Mouse (Mus musculus): ENCODE measurements around the gene Vps33b.
A peak's percentile ranks its signal among the peaks of the same experiment; 100 is the strongest.
"Not testable (repeated sequence)": the region's sequence is repeated elsewhere in the genome, so short reads cannot be mapped to it uniquely, and the experiment has no call there.

Vps33b gene

GRCm38 (mm10) chr7:80319846-80320496, 50.5 kb downstream of the Vps33b start:
- no peak for DNase-seq

GRCm38 (mm10) chr7:80323336-80323735, 53.9 kb downstream of the Vps33b start:
- DNase-seq = no peak

- peak; percentile 78 to 85 for DNase-seq
Measured at GRCm38 (mm10) chr7:80324043-80324815, 54.8 kb downstream of the Vps33b start, which contains the start of gene Rccd1. Rccd1 (minus strand) TSS chr7:80324454.

GRCm38 (mm10) chr7:80324816-80325119, 55.3 kb downstream of the Vps33b start:
- not testable (repeated sequence) for DNase-seq

- DNase-seq = no peak
Measured at GRCm38 (mm10) chr7:80325292-80325868, 55.9 kb downstream of the Vps33b start.

- DNase-seq = no peak
Measured at GRCm38 (mm10) chr7:80326076-80326475, 56.6 kb downstream of the Vps33b start.

- DNase-seq = no peak
Measured at GRCm38 (mm10) chr7:80330278-80330677, 60.8 kb downstream of the Vps33b start.

GRCm38 (mm10) chr7:80331433-80331832, 62.0 kb downstream of the Vps33b start:
- DNase-seq = no peak

- no peak for DNase-seq
Measured at GRCm38 (mm10) chr7:80334848-80335247, 65.4 kb downstream of the Vps33b start.

- DNase-seq = no peak
Measured at GRCm38 (mm10) chr7:80336932-80337331, 67.5 kb downstream of the Vps33b start.

- DNase-seq = peak in 1 of 2 experiments; percentile 45
Measured at GRCm38 (mm10) chr7:80339371-80339770, 69.9 kb downstream of the Vps33b start.

- DNase-seq = peak; percentile 97
Measured at GRCm38 (mm10) chr7:80339793-80340628, 70.6 kb downstream of the Vps33b start.

- DNase-seq = peak; percentile 69 to 78
Measured at GRCm38 (mm10) chr7:80340793-80341192, 71.3 kb downstream of the Vps33b start, which contains the start of gene Unc45a. Unc45a (minus strand) TSS chr7:80341005.
